Comparison of ENCODE assay signal across 29 mouse cellular contexts in genomic region chr17:83879631-83880030, GRCm38 (mm10). TPM values are rescaled to one million over a fixed set of nuclear protein-coding genes. Genes with fewer than 3 reads are reported as not detected.
"Had no signal": no experiment of that assay in that cellular context is flagged by ENCODE, and none has a peak within 500 bp of the region (broad histone marks: within the 10 kb centered on the region; RNA-seq: fewer than 3 reads in every experiment).

No protein-coding gene starts in this region.

- H3K9ac ChIP-seq: heart, embryonic 12.5 days; hindbrain, embryonic 12.5 days; hindbrain, embryonic 14.5 days; intestine, embryonic 15.5 days; limb, embryonic 13.5 days; limb, embryonic 15.5 days; liver, embryonic 12.5 days had no signal

- H3K27ac ChIP-seq: heart, embryonic 10.5 days; hindbrain, embryonic 10.5 days; hindbrain, embryonic 12.5 days; hindbrain, embryonic 14.5 days; intestine, embryonic 15.5 days; kidney, postnatal 0 days; limb, embryonic 13.5 days; limb, embryonic 15.5 days; liver, embryonic 12.5 days had no signal

- H3K4me3 ChIP-seq: heart, embryonic 10.5 days; heart, embryonic 12.5 days; hindbrain, embryonic 10.5 days; hindbrain, embryonic 12.5 days; intestine, embryonic 15.5 days; limb, embryonic 13.5 days; limb, embryonic 15.5 days; liver, embryonic 12.5 days had no signal

- ATAC-seq: hindbrain, embryonic 16.5 days; inflammation-experienced regulatory T-cells, adult 6 months; intestine, embryonic 15.5 days; intestine, postnatal 0 days; liver, embryonic 12.5 days had no signal

- DNase-seq: gastrocnemius, postnatal 14 days; gastrocnemius, postnatal 36 days; heart, adult 18-20 months; heart, postnatal 10 days; heart, postnatal 4 days; kidney, adult 18-20 months; kidney, adult 8-10 months; kidney, postnatal 14 days; kidney, postnatal 36 days; layer of hippocampus, adult 9-11 months; layer of hippocampus, postnatal 36 days; left cerebral cortex, postnatal 4 days had no signal

- H3K27me3 ChIP-seq: heart, embryonic 12.5 days; hindbrain, embryonic 12.5 days; intestine, embryonic 15.5 days; limb, embryonic 13.5 days; limb, embryonic 15.5 days; liver, embryonic 12.5 days had no signal

- H3K4me1 ChIP-seq: heart, embryonic 10.5 days; heart, embryonic 12.5 days; hindbrain, embryonic 10.5 days; hindbrain, embryonic 12.5 days; intestine, embryonic 15.5 days; limb, embryonic 13.5 days; limb, embryonic 15.5 days; liver, embryonic 12.5 days had no signal

- H3K4me2 ChIP-seq: heart, embryonic 12.5 days; hindbrain, embryonic 12.5 days; hindbrain, embryonic 14.5 days; intestine, embryonic 15.5 days; limb, embryonic 13.5 days; limb, embryonic 15.5 days; liver, embryonic 12.5 days had no signal

- H3K9me3 ChIP-seq: heart, embryonic 10.5 days; heart, embryonic 12.5 days; hindbrain, embryonic 12.5 days; intestine, embryonic 15.5 days; limb, embryonic 15.5 days; liver, embryonic 12.5 days had no signal

- H3K36me3 ChIP-seq: heart, embryonic 10.5 days; heart, embryonic 12.5 days; hindbrain, embryonic 10.5 days; hindbrain, embryonic 12.5 days; intestine, embryonic 15.5 days; limb, embryonic 13.5 days; limb, embryonic 15.5 days; liver, embryonic 12.5 days had no signal

RNA-seq across cellular contexts. Expression of gene Haao, which starts 31.9 kb away (rescaled TPM):
- total RNA-seq: gastrocnemius, postnatal 14 days; gastrocnemius, postnatal 36 days; heart, postnatal 10 days; layer of hippocampus, postnatal 14 days; layer of hippocampus, postnatal 36 days; left cerebral cortex, postnatal 10 days; left cerebral cortex, postnatal 25 days had no signal
- polyA plus RNA-seq: heart, embryonic 14.5 days; hindbrain, embryonic 14.5 days had no signal
